Mouse (Mus musculus) adrenal gland, postnatal 10 days (tissue): ENCODE measurements at regions not wholly inside any gene's neighbourhood (a gene's known extent, or its start where the extent isn't known, plus 50 kb on each side); places are given as distances from the start of the nearest gene placed in this dataset.

Experiments used
- DNase-seq: peaks from one replicate; pipeline ENCODE4 v3.0.0; 2021; ENCODE audit warnings: mixed read lengths

- DNase-seq = no peak
Measured at GRCm38 (mm10) chr11:42949823-42950222, 85.7 kb upstream of the Gm9972 start.

GRCm38 (mm10) chr11:42954169-42954568 lies 81.4 kb upstream of the Gm9972 start:
- DNase-seq = no peak

- DNase-seq = no peak
Measured at GRCm38 (mm10) chr11:42965732-42966131, 69.8 kb upstream of the Gm9972 start.

- DNase-seq = no peak
Measured at GRCm38 (mm10) chr11:42978245-42978644, 57.3 kb upstream of the Gm9972 start.
